Comparison of ENCODE assay signal across 7 mouse cellular contexts in genomic region chr9:40798247-40798960, GRCm38 (mm10). TPM values are rescaled to one million over a fixed set of nuclear protein-coding genes. Genes with fewer than 3 reads are reported as not detected.
DNase-seq lines count a peak whose midpoint lies in the region; ATAC-seq and TF ChIP-seq lines count a peak whose summit lies in the region.

No protein-coding gene starts in this region.

- H3K36me3 ChIP-seq in lung, embryonic 14.5 days (ENCODE audit: insufficient read depth), result peaks cover 14% of the 10 kb centered on the region
- no peaks in the 10 kb centered on the region; the same call in 1 of the 2 replicates for H3K36me3 ChIP-seq in liver, embryonic 16.5 days (ENCODE audit: control insufficient read depth, insufficient read depth)

- H3K4me3 ChIP-seq in lung, embryonic 14.5 days (ENCODE audit: low read depth, low read length), result no peak overlapping the region
- H3K4me3 ChIP-seq in bone marrow macrophage, adult 2 months (ENCODE audit: insufficient read depth, low read length), result no peak overlapping the region
- H3K4me3 ChIP-seq in embryonic fibroblast, embryonic 13.5 days (ENCODE audit: insufficient read depth, low read length), result no peak overlapping the region
- H3K4me3 ChIP-seq in liver, embryonic 16.5 days (ENCODE audit: low read depth, low read length), result no peak overlapping the region

- peak overlapping the region; percentile 99; the same call in 1 of the 2 replicates for H3K27ac ChIP-seq in lung, embryonic 14.5 days (ENCODE audit: low read depth)
- H3K27ac ChIP-seq in bone marrow macrophage, adult 2 months (ENCODE audit: insufficient read depth, low read depth, low read length), result peak overlapping the region; percentile 99
- peak overlapping the region; percentile 100 for H3K27ac ChIP-seq in embryonic fibroblast, embryonic 13.5 days (ENCODE audit: insufficient read depth, low read length)
- peak overlapping the region; percentile 95 for H3K27ac ChIP-seq in liver, embryonic 16.5 days (ENCODE audit: low read length)

- H3K9ac ChIP-seq in lung, embryonic 14.5 days, result no peak overlapping the region
- peak overlapping the region; percentile 50; the same call in 1 of the 2 replicates for H3K9ac ChIP-seq in liver, embryonic 16.5 days (ENCODE audit: low read depth, low read length)

- TF ChIP-seq CTCF in lung, embryonic 14.5 days (IDR thresholded peaks at IDR 0.05; ENCODE audit: low read depth), result no peak
- TF ChIP-seq CTCF in bone marrow macrophage, adult 2 months (IDR thresholded peaks at IDR 0.05; ENCODE audit: low read depth, low read length), result no peak
- no peak for TF ChIP-seq CTCF in embryonic fibroblast, embryonic 13.5 days (IDR thresholded peaks at IDR 0.05; ENCODE audit: borderline replicate concordance, insufficient read depth, low read length)

- TF ChIP-seq POLR2A in bone marrow macrophage, adult 2 months (IDR thresholded peaks at IDR 0.05; ENCODE audit: borderline replicate concordance, low read depth, low read length), result no peak
- no peak for TF ChIP-seq POLR2A in embryonic fibroblast, embryonic 13.5 days (IDR thresholded peaks at IDR 0.05; ENCODE audit: low read depth, low read length)

- H3K4me1 ChIP-seq in lung, embryonic 14.5 days (ENCODE audit: insufficient read depth), result peaks cover 9% of the 10 kb centered on the region
- H3K4me1 ChIP-seq in bone marrow macrophage, adult 2 months (ENCODE audit: control insufficient read depth, insufficient read depth, low read length), result peaks cover 22% of the 10 kb centered on the region
- peaks cover 13% of the 10 kb centered on the region for H3K4me1 ChIP-seq in embryonic fibroblast, embryonic 13.5 days (ENCODE audit: control insufficient read depth, insufficient read depth, low read length)
- peaks cover 15% of the 10 kb centered on the region for H3K4me1 ChIP-seq in liver, embryonic 16.5 days (ENCODE audit: control insufficient read depth, low read depth, low read length)

- no peak for ATAC-seq in lung, embryonic 14.5 days (ENCODE audit: insufficient read depth)
- no peak for ATAC-seq in liver, embryonic 16.5 days (ENCODE audit: low read depth)

- no peak overlapping the region for H3K4me2 ChIP-seq in lung, embryonic 14.5 days
- peak overlapping the region; percentile 86; the same call in 1 of the 2 replicates for H3K4me2 ChIP-seq in liver, embryonic 16.5 days (ENCODE audit: low read depth, low read length)

- H3K9me3 ChIP-seq in lung, embryonic 14.5 days (ENCODE audit: low read depth, low read length), result no peaks in the 10 kb centered on the region
- no peaks in the 10 kb centered on the region for H3K9me3 ChIP-seq in liver, embryonic 16.5 days (replicated peaks; ENCODE audit: control insufficient read depth, low read length)

- no peak for DNase-seq in lung, embryonic 14.5 days
- no peak for DNase-seq in lung, postnatal 4 days
- no peak for DNase-seq in spleen, postnatal 14 days (ENCODE audit: low spot score in 2 of 2)
- no peak for DNase-seq in layer of hippocampus, adult 8-10 months (ENCODE audit: low spot score in 2 of 2)

- WGBS in lung, embryonic 14.5 days, result 63% methylated on average over 9 of the region's 9 CpGs
- 32% methylated on average over 9 of the region's 9 CpGs for WGBS in liver, embryonic 16.5 days (ENCODE audit: insufficient replicate concordance)

- H3K27me3 ChIP-seq in lung, embryonic 14.5 days (ENCODE audit: insufficient read depth, low read length), result no peaks in the 10 kb centered on the region
- H3K27me3 ChIP-seq in liver, embryonic 16.5 days (ENCODE audit: control insufficient read depth, insufficient read depth, low read depth, low read length), result no peaks in the 10 kb centered on the region

RNA-seq across cellular contexts. Expression of gene Hspa8, which starts 2.4 kb away (rescaled TPM):
- polyA plus RNA-seq in lung, embryonic 14.5 days (2014; fragmentation: Nextera tagmentation; extraction: Ambion mirVana), result 2,522 and 2,633 TPM in 2 replicates
- 1,438 and 1,604 TPM in 2 replicates for polyA plus RNA-seq in bone marrow macrophage, adult 2 months (2012; ENCODE audit: insufficient read depth, insufficient read length, missing spikeins)
- 2,507 and 2,625 TPM in 2 replicates for polyA plus RNA-seq in embryonic fibroblast, embryonic 13.5 days (2011; ENCODE audit: insufficient read length, low read depth, missing spikeins)
- 981 and 995 TPM in 2 replicates for polyA plus RNA-seq in liver, embryonic 16.5 days (2015; fragmentation: Nextera tagmentation; extraction: Ambion mirVana)
- 1,000 to 10,000 TPM; 1,628 to 2,341 (median 2,100) TPM for total RNA-seq in layer of hippocampus, adult 8-10 months (2022)
